Mouse (Mus musculus) forebrain, embryonic 10.5 days (tissue): ENCODE measurements at regions not wholly inside any gene's neighbourhood (a gene's known extent, or its start where the extent isn't known, plus 50 kb on each side); places are given as distances from the start of the nearest gene placed in this dataset.

Experiments used
- DNase-seq: peaks from one replicate; pipeline ENCODE4 v3.0.0-alpha.2; 2017; ENCODE audit warnings: low spot score; ENCODE audit errors: extremely low spot score
- H3K27ac ChIP-seq: fragments of 300-500 bp; sonication (generic); 2 replicates; pipeline ENCODE4 v1.5.1; 2016; ENCODE audit warnings: mild to moderate bottlenecking
- H3K27me3 ChIP-seq: fragments of 300-500 bp; sonication (generic); 2 replicates; pipeline ENCODE4 v1.6.1; 2016; ENCODE audit warnings: mild to moderate bottlenecking; ENCODE audit not compliant: poor library complexity, severe bottlenecking
- H3K36me3 ChIP-seq: fragments of 300-500 bp; sonication (generic); replicated peaks from 2 replicates; pipeline ENCODE4 v1.6.1; 2016; ENCODE audit warnings: mild to moderate bottlenecking, moderate library complexity
- H3K4me1 ChIP-seq: fragments of 300-500 bp; sonication (generic); 2 replicates; pipeline ENCODE4 v1.6.1; 2016
- H3K4me3 ChIP-seq: fragments of 300-500 bp; sonication (generic); 2 replicates; pipeline ENCODE4 v1.5.1; 2016; ENCODE audit warnings: mild to moderate bottlenecking, moderate library complexity
- H3K9me3 ChIP-seq: fragments of 300-500 bp; sonication (generic); 2 replicates; pipeline ENCODE4 v1.6.1; 2016; ENCODE audit warnings: mild to moderate bottlenecking, moderate library complexity
- WGBS: fragments of 180-500 bp; shearing (Covaris S2); methylation state at CpG from one replicate; pipeline ENCODE4 v1.1.7; 2016; 5-methylcytosine and 5-hydroxymethylcytosine counted together

DNA sequence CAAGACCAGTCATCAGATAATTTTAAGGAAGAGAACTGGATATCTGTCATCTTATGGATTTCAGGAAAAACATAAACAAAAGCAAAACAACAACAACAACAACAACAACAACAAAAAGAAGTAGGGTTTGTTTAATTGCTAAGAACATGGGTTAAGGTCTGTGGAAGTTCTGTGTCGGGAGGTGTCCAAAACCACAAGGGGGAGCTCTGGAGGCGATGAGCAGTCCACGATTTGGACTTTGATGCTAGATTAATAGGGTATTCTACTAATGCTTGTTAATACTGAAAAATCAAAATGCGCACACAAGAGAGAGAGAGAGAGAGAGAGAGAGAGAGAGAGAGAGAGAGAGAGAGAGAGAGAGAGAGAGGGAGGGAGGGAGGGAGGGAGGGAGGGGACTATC lies 692.0 kb upstream of the Car10 start:
- Histone ChIP-seq H3K27me3 (no peaks in the 10 kb centered on the region), H3K9me3 (no peaks in the 10 kb centered on the region), H3K4me3 (no peak overlapping the region), H3K4me1 (no peaks in the 10 kb centered on the region), H3K36me3 (no peaks in the 10 kb centered on the region), H3K27ac (no peak overlapping the region)
- WGBS = 12% methylated on average over 3 of the region's 4 CpGs
- DNase-seq = peak; percentile 14

- no peaks in the 10 kb centered on the region for H3K4me1 ChIP-seq
- no peaks in the 10 kb centered on the region for H3K9me3 ChIP-seq
- H3K27me3 ChIP-seq = no peaks in the 10 kb centered on the region
- 42% methylated on average over 2 of the region's 2 CpGs for WGBS
- H3K27ac ChIP-seq = no peak overlapping the region
- H3K36me3 ChIP-seq = no peaks in the 10 kb centered on the region
- no peak for DNase-seq
- no peak overlapping the region for H3K4me3 ChIP-seq
These were observed 646.5 kb upstream of the Car10 start for GRCm38 (mm10) chr11:92451372-92451771.

DNA sequence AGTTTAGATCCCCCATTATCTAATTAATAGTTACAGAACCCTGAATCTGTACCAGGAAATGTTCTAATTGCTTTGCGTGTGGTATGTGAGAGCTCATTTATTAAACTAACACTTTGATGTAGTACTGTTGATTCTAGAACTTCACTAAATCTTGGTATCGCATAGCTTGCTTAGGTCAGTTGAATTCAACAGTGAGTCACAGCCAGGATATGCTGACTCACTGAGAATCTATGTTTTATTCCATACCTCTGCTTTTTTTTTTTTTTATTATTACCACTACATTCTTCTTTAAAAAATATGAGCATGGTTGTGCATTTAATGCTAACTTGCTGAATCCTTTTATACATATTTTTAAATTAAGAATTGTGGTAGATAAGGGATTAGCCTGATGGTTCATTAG lies 602.5 kb upstream of the Car10 start:
- Histone ChIP-seq H3K4me1 (no peaks in the 10 kb centered on the region), H3K9me3 (no peaks in the 10 kb centered on the region)

More for the DNA sequence above, 602.5 kb upstream of the Car10 start:
- Histone ChIP-seq H3K4me3 (no peak overlapping the region), H3K27me3 (no peaks in the 10 kb centered on the region), H3K36me3 (no peaks in the 10 kb centered on the region), H3K27ac (no peak overlapping the region)
- no peak for DNase-seq
- WGBS = 90% methylated on average over 2 of the region's 2 CpGs
